In the genomic region with DNA sequence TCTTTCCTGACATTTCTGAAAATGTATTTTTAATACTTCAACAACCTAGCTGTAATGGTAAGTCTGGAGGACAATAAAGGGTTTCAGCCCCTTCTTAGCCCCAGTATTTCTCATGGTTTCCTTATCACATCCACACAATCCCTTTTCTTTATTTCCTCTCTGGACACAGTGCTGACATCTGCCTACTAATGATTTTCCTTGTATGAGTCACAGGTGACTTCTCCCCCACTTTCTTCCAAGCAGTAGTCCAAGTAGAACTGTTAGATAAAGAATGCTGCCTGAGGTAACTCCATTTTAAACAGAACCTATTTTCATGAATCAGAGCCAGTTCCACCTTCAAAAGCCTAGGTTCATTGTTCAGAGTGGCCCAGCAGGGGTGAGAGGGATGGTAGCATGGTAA, we compare ENCODE assay signal across 42 mouse cellular contexts. TPM values are rescaled to one million over a fixed set of nuclear protein-coding genes. Genes with fewer than 3 reads are reported as not detected.
"Had no signal": no experiment of that assay in that cellular context is flagged by ENCODE, and none has a peak within 500 bp of the region (broad histone marks: within the 10 kb centered on the region; RNA-seq: fewer than 3 reads in every experiment).

No protein-coding gene starts in this region.

- H3K4me3 ChIP-seq: heart, adult 2 months; heart, embryonic 13.5 days; heart, embryonic 15.5 days; hindbrain, embryonic 13.5 days; hindbrain, embryonic 15.5 days; kidney, embryonic 15.5 days; left cerebral cortex, adult 2 months; limb, embryonic 13.5 days; limb, embryonic 15.5 days; liver, embryonic 12.5 days had no signal

- H3K9ac ChIP-seq: heart, embryonic 13.5 days; heart, embryonic 15.5 days; hindbrain, embryonic 13.5 days; hindbrain, embryonic 15.5 days; kidney, embryonic 15.5 days; limb, embryonic 13.5 days; limb, embryonic 15.5 days; liver, embryonic 12.5 days had no signal

- H3K9me3 ChIP-seq: hindbrain, embryonic 13.5 days; hindbrain, embryonic 15.5 days; kidney, embryonic 15.5 days; limb, embryonic 13.5 days; limb, embryonic 15.5 days had no signal

- H3K27ac ChIP-seq: heart, adult 2 months; heart, embryonic 13.5 days; heart, embryonic 15.5 days; hindbrain, embryonic 13.5 days; hindbrain, embryonic 15.5 days; hindbrain, postnatal 0 days; kidney, embryonic 15.5 days; kidney, postnatal 0 days; left cerebral cortex, adult 2 months; limb, embryonic 13.5 days; limb, embryonic 15.5 days; liver, embryonic 12.5 days had no signal

- DNase-seq: gastrocnemius, postnatal 14 days; gastrocnemius, postnatal 36 days; heart, adult 11 months; heart, adult 2 months; heart, postnatal 14 days; heart, postnatal 36 days; kidney, adult 11 months; kidney, adult 2 months; kidney, adult 9 months; kidney, postnatal 14 days; kidney, postnatal 36 days; layer of hippocampus, adult 9-11 months; layer of hippocampus, postnatal 36 days; left cerebral cortex, postnatal 4 days had no signal

- H3K4me2 ChIP-seq: heart, embryonic 11.5 days; heart, embryonic 13.5 days; heart, embryonic 15.5 days; hindbrain, embryonic 13.5 days; hindbrain, embryonic 15.5 days; kidney, embryonic 15.5 days; limb, embryonic 13.5 days; limb, embryonic 15.5 days; liver, embryonic 12.5 days had no signal

- H3K27me3 ChIP-seq: heart, embryonic 13.5 days; heart, embryonic 15.5 days; hindbrain, embryonic 13.5 days; hindbrain, embryonic 15.5 days; kidney, embryonic 15.5 days; limb, embryonic 13.5 days; limb, embryonic 15.5 days; liver, embryonic 12.5 days had no signal

- H3K36me3 ChIP-seq: heart, embryonic 13.5 days; heart, embryonic 15.5 days; hindbrain, embryonic 13.5 days; hindbrain, embryonic 15.5 days; kidney, embryonic 15.5 days; limb, embryonic 13.5 days; limb, embryonic 15.5 days; liver, embryonic 12.5 days had no signal

- H3K4me1 ChIP-seq: heart, embryonic 13.5 days; heart, embryonic 15.5 days; hindbrain, embryonic 13.5 days; hindbrain, embryonic 15.5 days; kidney, embryonic 15.5 days; limb, embryonic 13.5 days; limb, embryonic 15.5 days; liver, embryonic 12.5 days had no signal

- ATAC-seq: hindbrain, postnatal 0 days; intestine, embryonic 16.5 days; liver, embryonic 12.5 days had no signal

RNA-seq across cellular contexts. Expression of a gene that starts 2.2 kb away (rescaled TPM):
- total RNA-seq: gastrocnemius, adult 18-20 months; gastrocnemius, adult 8-10 months; gastrocnemius, postnatal 14 days; gastrocnemius, postnatal 36 days; heart, adult 2 months; heart, postnatal 14 days; heart, postnatal 36 days; hematopoietic stem cell, adult 5-6 weeks; hindbrain, postnatal 0 days; layer of hippocampus, adult 18-20 months; layer of hippocampus, adult 8-10 months; layer of hippocampus, postnatal 14 days; layer of hippocampus, postnatal 36 days; left cerebral cortex, adult 2 months; left cerebral cortex, postnatal 10 days; left cerebral cortex, postnatal 25 days; left cerebral cortex, postnatal 4 days; liver, adult 2 months had no signal
- polyA plus RNA-seq: gonadal fat pad, adult 2 months; heart, adult 2 months; heart, embryonic 11.5 days; heart, embryonic 13.5 days; heart, embryonic 15.5 days; heart, postnatal 0 days; hindbrain, embryonic 11.5 days; hindbrain, embryonic 13.5 days; hindbrain, embryonic 15.5 days; hindbrain, postnatal 0 days; intestine, embryonic 14.5 days; intestine, embryonic 16.5 days; kidney, adult 2 months; kidney, embryonic 15.5 days; kidney, postnatal 0 days; large intestine, adult 2 months; limb, embryonic 11.5 days; limb, embryonic 13.5 days; limb, embryonic 15.5 days; liver, adult 2 months; liver, embryonic 12.5 days had no signal

RNA-seq across cellular contexts. Expression of a gene that starts 35.5 kb away (rescaled TPM):
- total RNA-seq: gastrocnemius, adult 18-20 months; gastrocnemius, adult 8-10 months; gastrocnemius, postnatal 14 days; gastrocnemius, postnatal 36 days; heart, adult 2 months; heart, postnatal 14 days; heart, postnatal 36 days; hematopoietic stem cell, adult 5-6 weeks; hindbrain, postnatal 0 days; layer of hippocampus, adult 18-20 months; layer of hippocampus, adult 8-10 months; layer of hippocampus, postnatal 14 days; layer of hippocampus, postnatal 36 days; left cerebral cortex, adult 2 months; left cerebral cortex, postnatal 10 days; left cerebral cortex, postnatal 25 days; left cerebral cortex, postnatal 4 days; liver, adult 2 months had no signal
- polyA plus RNA-seq: gonadal fat pad, adult 2 months; heart, adult 2 months; heart, embryonic 11.5 days; heart, embryonic 13.5 days; heart, embryonic 15.5 days; heart, postnatal 0 days; hindbrain, embryonic 11.5 days; hindbrain, embryonic 13.5 days; hindbrain, embryonic 15.5 days; hindbrain, postnatal 0 days; intestine, embryonic 14.5 days; intestine, embryonic 16.5 days; kidney, adult 2 months; kidney, embryonic 15.5 days; kidney, postnatal 0 days; large intestine, adult 2 months; limb, embryonic 11.5 days; limb, embryonic 13.5 days; limb, embryonic 15.5 days; liver, adult 2 months; liver, embryonic 12.5 days had no signal
